Mouse (Mus musculus) left cerebral cortex, postnatal 36 days (tissue): ENCODE measurements at regions not wholly inside any gene's neighbourhood (a gene's known extent, or its start where the extent isn't known, plus 50 kb on each side); places are given as distances from the start of the nearest gene placed in this dataset.

Experiments used
- DNase-seq, 2 experiments: peaks; one replicate each; pipeline ENCODE4 v3.0.0; 2021 to 2022; ENCODE audit warnings: low spot score in 2 of 2, mixed read lengths in 1 of 2
- intact Hi-C: fragments of 180-260 bp; cut with DNase I; formaldehyde crosslinking; loops from one replicate; pipeline ENCODE4 v1.15.1; 2025

DNA sequence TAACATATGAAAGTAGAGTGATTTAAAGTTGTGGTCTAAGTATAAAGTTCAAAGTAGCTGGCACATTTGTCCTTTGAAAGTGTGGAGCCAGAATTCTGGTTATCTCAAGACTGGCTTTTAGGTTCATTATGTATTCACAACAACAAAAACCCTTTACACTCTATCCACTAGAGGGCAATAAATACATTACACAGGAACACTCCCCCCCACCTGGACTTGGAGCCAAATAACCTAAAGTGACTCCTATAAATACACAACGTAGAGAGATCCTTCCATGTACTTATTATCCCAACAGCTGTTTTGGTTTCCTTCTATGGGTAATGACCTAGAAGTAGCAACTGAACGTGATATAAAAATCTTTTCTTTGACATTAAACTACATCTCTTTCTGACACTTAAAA, 1235.8 kb downstream of the Pcdh19 start:
- DNase-seq = no peak
- intact Hi-C loops = loop anchor here (10.0 kb wide), 1 partner anchor 1242 kb away; no protein-coding TSS in a partner anchor
